Mouse (Mus musculus) stomach, embryonic 15.5 days (tissue): ENCODE data around the gene Gm5485. TPM values are rescaled to one million over a fixed set of nuclear protein-coding genes. Genes with fewer than 3 reads are reported as not detected.
A peak's percentile ranks its signal among the peaks of the same experiment; 100 is the strongest.

Experiments
- ATAC-seq: fragments of 200-750 bp; cut with Nextera tagmentation; 2 replicates; pipeline ENCODE4 v1.8.0; 2017; ENCODE audit warnings: low read depth, moderate number of reproducible peaks, moderate TSS enrichment; ENCODE audit not compliant: insufficient read depth, low FRiP score
- H3K27ac ChIP-seq: fragments of 300-500 bp; sonication (generic); 2 replicates; pipeline ENCODE4 v1.5.1; 2015; ENCODE audit warnings: mild to moderate bottlenecking, inconsistent platforms
- H3K27me3 ChIP-seq: fragments of 300-500 bp; sonication (generic); replicated peaks from 2 replicates; pipeline ENCODE4 v1.6.1; 2015; ENCODE audit warnings: inconsistent platforms
- H3K36me3 ChIP-seq: fragments of 300-500 bp; sonication (generic); 2 replicates; pipeline ENCODE4 v1.6.1; 2015; ENCODE audit warnings: inconsistent platforms
- H3K4me1 ChIP-seq: fragments of 300-500 bp; sonication (generic); 2 replicates; pipeline ENCODE4 v1.6.1; 2015; ENCODE audit warnings: inconsistent platforms
- H3K4me2 ChIP-seq: fragments of 300-500 bp; sonication (generic); 2 replicates; pipeline ENCODE4 v1.6.1; 2015; ENCODE audit warnings: mild to moderate bottlenecking, inconsistent platforms
- H3K4me3 ChIP-seq: fragments of 300-500 bp; sonication (generic); replicated peaks from 2 replicates; pipeline ENCODE4 v1.5.1; 2015; ENCODE audit warnings: inconsistent platforms
- H3K9ac ChIP-seq: fragments of 300-500 bp; sonication (generic); 2 replicates; pipeline ENCODE4 v1.6.1; 2015; ENCODE audit warnings: inconsistent platforms
- H3K9me3 ChIP-seq: fragments of 300-500 bp; sonication (generic); 2 replicates; pipeline ENCODE4 v1.6.1; 2016; ENCODE audit warnings: inconsistent platforms
- WGBS: fragments of 180-500 bp; shearing (Covaris S2); methylation state at CpG from one replicate; pipeline ENCODE4 v1.1.7; 2015; 5-methylcytosine and 5-hydroxymethylcytosine counted together
- polyA plus RNA-seq: library from polyadenylated mRNA; unstranded; fragments of >200 nt; fragmentation: Nextera tagmentation; extraction: Ambion mirVana; gene quantifications from 2 replicates; pipeline ENCODE4 v1.2.1, GENCODE M21; 2015

The Gm5485 gene
- polyA plus RNA-seq, 1 experiment from 2014 or later = 0.45 TPM

GRCm38 (mm10) chr16:48410125-48410524 lies 2.1 kb downstream of the Gm5485 start:
- Histone ChIP-seq H3K4me1 (peaks cover 10% of the 10 kb centered on the region), H3K4me3 (no peak overlapping the region), H3K9ac (no peak overlapping the region), H3K4me2 (peak overlapping the region; percentile 25; the same call in 1 of the 2 replicates), H3K9me3 (no peaks in the 10 kb centered on the region), H3K36me3 (no peaks in the 10 kb centered on the region), H3K27ac (0 out of 2 replicates have a peak overlapping the region, but pooled peaks have one; percentile 11), H3K27me3 (no peaks in the 10 kb centered on the region)
- peak; percentile 87 for ATAC-seq
- 36% methylated on average over 3 of the region's 3 CpGs for WGBS

- Histone ChIP-seq H3K4me3 (peak overlapping the region; percentile 23; the same call in 1 of the 2 replicates), H3K9ac (no peak overlapping the region)
- 25% methylated on average over 7 of the region's 7 CpGs for WGBS
Observed at GRCm38 (mm10) chr16:48409580-48409979, 2.6 kb downstream of the Gm5485 start.

GRCm38 (mm10) chr16:48405674-48406403 lies 6.4 kb downstream of the Gm5485 start:
- H3K27ac ChIP-seq = no peak overlapping the region
- H3K27me3 ChIP-seq = no peaks in the 10 kb centered on the region
- ATAC-seq = no peak
- peaks cover 10% of the 10 kb centered on the region for H3K4me1 ChIP-seq
- H3K9me3 ChIP-seq = no peaks in the 10 kb centered on the region
- no peaks in the 10 kb centered on the region for H3K36me3 ChIP-seq
- 61% methylated on average over 10 of the region's 10 CpGs for WGBS
- no peak overlapping the region for H3K9ac ChIP-seq
- H3K4me3 ChIP-seq = no peak overlapping the region
- no peak overlapping the region for H3K4me2 ChIP-seq

More at GRCm38 (mm10) chr16:48409580-48409979, 2.6 kb downstream of the Gm5485 start:
- peaks cover 10% of the 10 kb centered on the region for H3K4me1 ChIP-seq
- H3K9me3 ChIP-seq = no peaks in the 10 kb centered on the region
- peak overlapping the region; percentile 25; the same call in 1 of the 2 replicates for H3K4me2 ChIP-seq
- no peaks in the 10 kb centered on the region for H3K27me3 ChIP-seq
- 0 out of 2 replicates have a peak overlapping the region, but pooled peaks have one; percentile 11 for H3K27ac ChIP-seq
- no peaks in the 10 kb centered on the region for H3K36me3 ChIP-seq
- ATAC-seq = no peak

- no peak overlapping the region for H3K27ac ChIP-seq
- no peak overlapping the region for H3K9ac ChIP-seq
- no peaks in the 10 kb centered on the region for H3K36me3 ChIP-seq
- H3K4me3 ChIP-seq = no peak overlapping the region
- H3K9me3 ChIP-seq = no peaks in the 10 kb centered on the region
- H3K4me1 ChIP-seq = no peaks in the 10 kb centered on the region
- no peaks in the 10 kb centered on the region for H3K27me3 ChIP-seq
- no peak for ATAC-seq
- no peak overlapping the region for H3K4me2 ChIP-seq
Observed at GRCm38 (mm10) chr16:48404009-48404408, 8.2 kb downstream of the Gm5485 start.

GRCm38 (mm10) chr16:48403423-48403822 lies 8.8 kb downstream of the Gm5485 start:
- H3K27me3 ChIP-seq = no peaks in the 10 kb centered on the region
- ATAC-seq = no peak
- no peak overlapping the region for H3K9ac ChIP-seq
- H3K4me1 ChIP-seq = no peaks in the 10 kb centered on the region
- no peak overlapping the region for H3K27ac ChIP-seq
- no peak overlapping the region for H3K4me3 ChIP-seq
- WGBS = 57% methylated on average over 3 of the region's 3 CpGs
- H3K36me3 ChIP-seq = no peaks in the 10 kb centered on the region
- H3K4me2 ChIP-seq = no peak overlapping the region
- H3K9me3 ChIP-seq = no peaks in the 10 kb centered on the region

- no peaks in the 10 kb centered on the region for H3K36me3 ChIP-seq
- H3K4me1 ChIP-seq = no peaks in the 10 kb centered on the region
- ATAC-seq = no peak
- H3K27ac ChIP-seq = no peak overlapping the region
- no peak overlapping the region for H3K4me2 ChIP-seq
- H3K27me3 ChIP-seq = no peaks in the 10 kb centered on the region
- 58% methylated on average over 4 of the region's 4 CpGs for WGBS
- no peak overlapping the region for H3K4me3 ChIP-seq
- H3K9ac ChIP-seq = no peak overlapping the region
- H3K9me3 ChIP-seq = no peaks in the 10 kb centered on the region
Observed at GRCm38 (mm10) chr16:48402963-48403362, 9.3 kb downstream of the Gm5485 start.

GRCm38 (mm10) chr16:48395278-48395677 lies 16.9 kb downstream of the Gm5485 start:
- 84% methylated on average over 2 of the region's 2 CpGs for WGBS
- H3K9ac ChIP-seq = no peak overlapping the region
- H3K4me1 ChIP-seq = no peaks in the 10 kb centered on the region
- no peaks in the 10 kb centered on the region for H3K9me3 ChIP-seq
- no peaks in the 10 kb centered on the region for H3K36me3 ChIP-seq
- no peaks in the 10 kb centered on the region for H3K27me3 ChIP-seq
- H3K4me3 ChIP-seq = no peak overlapping the region
- H3K4me2 ChIP-seq = no peak overlapping the region
- ATAC-seq = no peak
- H3K27ac ChIP-seq = no peak overlapping the region

GRCm38 (mm10) chr16:48386982-48387381 lies 25.2 kb downstream of the Gm5485 start:
- Histone ChIP-seq H3K36me3 (no peaks in the 10 kb centered on the region), H3K9me3 (no peaks in the 10 kb centered on the region), H3K27ac (no peak overlapping the region), H3K4me3 (no peak overlapping the region), H3K4me1 (no peaks in the 10 kb centered on the region), H3K4me2 (no peak overlapping the region), H3K27me3 (no peaks in the 10 kb centered on the region), H3K9ac (no peak overlapping the region)
- no peak for ATAC-seq
- WGBS = 79% methylated on average over 2 of the region's 2 CpGs

GRCm38 (mm10) chr16:48383582-48384257 lies 28.5 kb downstream of the Gm5485 start:
- Histone ChIP-seq H3K27me3 (no peaks in the 10 kb centered on the region), H3K4me1 (no peaks in the 10 kb centered on the region), H3K9me3 (no peaks in the 10 kb centered on the region), H3K9ac (no peak overlapping the region), H3K4me2 (no peak overlapping the region), H3K4me3 (no peak overlapping the region), H3K27ac (no peak overlapping the region), H3K36me3 (no peaks in the 10 kb centered on the region)
- ATAC-seq = no peak
- 78% methylated on average over 2 of the region's 3 CpGs for WGBS

- H3K9me3 ChIP-seq = no peaks in the 10 kb centered on the region
- H3K4me2 ChIP-seq = no peak overlapping the region
- H3K4me3 ChIP-seq = no peak overlapping the region
- H3K9ac ChIP-seq = no peak overlapping the region
- no peaks in the 10 kb centered on the region for H3K27me3 ChIP-seq
- 88% methylated on average over 7 of the region's 7 CpGs for WGBS
- no peaks in the 10 kb centered on the region for H3K36me3 ChIP-seq
- no peaks in the 10 kb centered on the region for H3K4me1 ChIP-seq
- no peak overlapping the region for H3K27ac ChIP-seq
- no peak for ATAC-seq
Observed at GRCm38 (mm10) chr16:48373711-48374485, 38.3 kb downstream of the Gm5485 start.

- no peak overlapping the region for H3K4me2 ChIP-seq
- H3K9ac ChIP-seq = no peak overlapping the region
- no peak overlapping the region for H3K27ac ChIP-seq
- no peaks in the 10 kb centered on the region for H3K4me1 ChIP-seq
- WGBS = 55% methylated on average over 6 of the region's 6 CpGs
- no peaks in the 10 kb centered on the region for H3K9me3 ChIP-seq
- ATAC-seq = no peak
- H3K27me3 ChIP-seq = no peaks in the 10 kb centered on the region
- no peak overlapping the region for H3K4me3 ChIP-seq
- H3K36me3 ChIP-seq = no peaks in the 10 kb centered on the region
Observed at GRCm38 (mm10) chr16:48372461-48372860, 39.8 kb downstream of the Gm5485 start.

- H3K27me3 ChIP-seq = no peaks in the 10 kb centered on the region
- H3K27ac ChIP-seq = no peak overlapping the region
- 91% methylated on average over 2 of the region's 2 CpGs for WGBS
- H3K4me1 ChIP-seq = no peaks in the 10 kb centered on the region
- H3K9me3 ChIP-seq = no peaks in the 10 kb centered on the region
- H3K4me2 ChIP-seq = no peak overlapping the region
- no peak for ATAC-seq
- H3K4me3 ChIP-seq = no peak overlapping the region
- H3K36me3 ChIP-seq = no peaks in the 10 kb centered on the region
- H3K9ac ChIP-seq = no peak overlapping the region
Observed at GRCm38 (mm10) chr16:48368096-48368495, 44.1 kb downstream of the Gm5485 start.
